Mouse (Mus musculus) forebrain, embryonic 15.5 days (tissue): ENCODE data around the gene Sult1c2. TPM values are rescaled to one million over a fixed set of nuclear protein-coding genes. Genes with fewer than 3 reads are reported as not detected.

Experiments
- polyA plus RNA-seq: library from polyadenylated mRNA; unstranded; fragments of >200 nt; fragmentation: Nextera tagmentation; extraction: Ambion mirVana; gene quantifications from 2 replicates; pipeline ENCODE4 v1.2.1, GENCODE M21; 2015

Sult1c2 gene
- polyA plus RNA-seq, 1 experiment from 2014 or later = not detected

Other genes starting within 250 kb of the Sult1c2 start
- gene Sgo1, start 157.0 kb downstream of the Sult1c2 start, polyA plus RNA-seq = 18.0 and 21.9 TPM in 2 replicates
- gene Sult1c1, start 144.3 kb upstream of the Sult1c2 start, polyA plus RNA-seq = 0.10 TPM in 1 of 2 replicates, not detected in the other